Mouse (Mus musculus): ENCODE results near the gene Xdh. TPM values are rescaled to one million over a fixed set of nuclear protein-coding genes. Genes with fewer than 3 reads are reported as not detected.

Gene Xdh
- polyA plus RNA-seq (2012; rRNA removed) = 15.6 and 18.5 TPM in 2 replicates

GRCm38 (mm10) chr17:73950062-73950735 is at the start of gene Xdh:
TSS of gene Xdh (minus strand) at chr17:73950196.
- 64% methylated on average over 13 of the region's 13 CpGs for WGBS
- H3K27ac ChIP-seq (ENCODE audit: insufficient read depth, low read length) = peak within 1 kb of the TSS; percentile 64

DNA sequence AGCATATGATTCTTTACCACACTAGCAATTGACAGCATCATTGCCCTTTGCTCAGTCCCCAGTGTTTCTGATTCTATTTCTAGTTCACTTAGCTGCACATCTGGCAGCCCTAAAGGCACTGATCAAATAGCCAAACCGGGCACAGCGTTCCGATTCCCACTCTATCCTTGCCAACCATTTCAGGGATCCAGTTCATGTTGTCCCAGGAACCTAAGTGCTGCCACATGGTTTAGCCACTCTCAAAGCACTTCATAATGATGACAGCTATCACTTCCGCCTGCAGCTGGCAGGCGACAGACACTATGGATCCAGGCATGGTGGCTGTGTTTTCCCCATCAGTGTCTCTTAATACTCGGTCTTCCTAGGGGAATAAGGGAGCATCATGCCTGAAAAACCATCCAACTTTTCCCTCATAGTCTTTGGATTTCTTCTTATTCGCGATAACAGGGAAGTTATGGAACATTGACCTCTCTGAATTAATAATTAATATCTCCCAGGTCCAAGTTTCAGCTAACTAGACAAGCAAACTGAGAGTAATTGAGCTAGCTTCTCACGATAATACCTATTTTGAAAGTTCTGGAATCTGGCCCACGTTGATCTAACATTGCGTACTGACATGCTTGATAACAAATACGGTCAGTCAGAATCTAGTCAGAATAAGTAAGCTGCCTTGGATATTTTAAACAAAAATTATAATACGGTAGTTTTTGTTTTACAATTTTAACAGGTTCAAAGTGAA is 46.1 kb upstream of the Xdh start:
- TF ChIP-seq CTCF (IDR thresholded peaks at IDR 0.05; ENCODE audit: extremely low read depth, insufficient read depth, insufficient read length, insufficient replicate concordance) (no peak), POLR2A (IDR thresholded peaks at IDR 0.05; ENCODE audit: low read depth, low read length) (no peak)
- H3K4me1 ChIP-seq (ENCODE audit: control insufficient read depth, insufficient read depth, insufficient read length) = no peaks in the 10 kb centered on the region
- 92% methylated on average over 13 of the region's 13 CpGs for WGBS
- H3K4me3 ChIP-seq (ENCODE audit: extremely low read depth, insufficient read depth, insufficient read length) = no peak overlapping the region
- H3K27ac ChIP-seq (ENCODE audit: insufficient read depth, low read length) = no peak overlapping the region
- no peaks in the 10 kb centered on the region for H3K36me3 ChIP-seq (ENCODE audit: control insufficient read depth, insufficient read depth, low read length)
- no peak for DNase-seq (ENCODE audit: low read depth in 1 of 2, low spot score in 2 of 2)
- H3K27me3 ChIP-seq (ENCODE audit: control insufficient read depth, insufficient read depth, low read length) = no peaks in the 10 kb centered on the region

More at GRCm38 (mm10) chr17:73950062-73950735, at the start of gene Xdh:
- no peak for TF ChIP-seq CTCF (IDR thresholded peaks at IDR 0.05; ENCODE audit: extremely low read depth, insufficient read depth, insufficient read length, insufficient replicate concordance)
- no peak for TF ChIP-seq POLR2A (IDR thresholded peaks at IDR 0.05; ENCODE audit: low read depth, low read length)
- no peak for DNase-seq (ENCODE audit: low read depth in 1 of 2, low spot score in 2 of 2)
- no peaks in the 10 kb centered on the region for H3K27me3 ChIP-seq (ENCODE audit: control insufficient read depth, insufficient read depth, low read length)
- no peaks in the 10 kb centered on the region for H3K36me3 ChIP-seq (ENCODE audit: control insufficient read depth, insufficient read depth, low read length)
- H3K4me1 ChIP-seq (ENCODE audit: control insufficient read depth, insufficient read depth, insufficient read length) = peaks cover 34% of the 10 kb centered on the region; the same call in 1 of the 2 replicates
- peak within 1 kb of the TSS; percentile 46 for H3K4me3 ChIP-seq (ENCODE audit: extremely low read depth, insufficient read depth, insufficient read length)

- TF ChIP-seq CTCF (IDR thresholded peaks at IDR 0.05; ENCODE audit: extremely low read depth, insufficient read depth, insufficient read length, insufficient replicate concordance) (no peak), POLR2A (IDR thresholded peaks at IDR 0.05; ENCODE audit: low read depth, low read length) (no peak)
- no peak for DNase-seq (ENCODE audit: low read depth in 1 of 2, low spot score in 2 of 2)
- WGBS = 91% methylated on average over 4 of the region's 4 CpGs
- H3K4me3 ChIP-seq (ENCODE audit: extremely low read depth, insufficient read depth, insufficient read length) = no peak overlapping the region
- no peaks in the 10 kb centered on the region for H3K36me3 ChIP-seq (ENCODE audit: control insufficient read depth, insufficient read depth, low read length)
- H3K27ac ChIP-seq (ENCODE audit: insufficient read depth, low read length) = no peak overlapping the region
- no peaks in the 10 kb centered on the region for H3K4me1 ChIP-seq (ENCODE audit: control insufficient read depth, insufficient read depth, insufficient read length)
- no peaks in the 10 kb centered on the region for H3K27me3 ChIP-seq (ENCODE audit: control insufficient read depth, insufficient read depth, low read length)
Measured at GRCm38 (mm10) chr17:73991264-73991663, 41.3 kb upstream of the Xdh start.

GRCm38 (mm10) chr17:73986571-73986970 is 36.6 kb upstream of the Xdh start:
- no peaks in the 10 kb centered on the region for H3K4me1 ChIP-seq (ENCODE audit: control insufficient read depth, insufficient read depth, insufficient read length)
- TF ChIP-seq POLR2A (IDR thresholded peaks at IDR 0.05; ENCODE audit: low read depth, low read length) (no peak), CTCF (IDR thresholded peaks at IDR 0.05; ENCODE audit: extremely low read depth, insufficient read depth, insufficient read length, insufficient replicate concordance) (no peak)
- no peaks in the 10 kb centered on the region for H3K36me3 ChIP-seq (ENCODE audit: control insufficient read depth, insufficient read depth, low read length)
- no peak for DNase-seq (ENCODE audit: low read depth in 1 of 2, low spot score in 2 of 2)
- H3K27ac ChIP-seq (ENCODE audit: insufficient read depth, low read length) = no peak overlapping the region
- no peaks in the 10 kb centered on the region for H3K27me3 ChIP-seq (ENCODE audit: control insufficient read depth, insufficient read depth, low read length)
- WGBS = 70% methylated on average over 2 of the region's 2 CpGs
- no peak overlapping the region for H3K4me3 ChIP-seq (ENCODE audit: extremely low read depth, insufficient read depth, insufficient read length)

DNA sequence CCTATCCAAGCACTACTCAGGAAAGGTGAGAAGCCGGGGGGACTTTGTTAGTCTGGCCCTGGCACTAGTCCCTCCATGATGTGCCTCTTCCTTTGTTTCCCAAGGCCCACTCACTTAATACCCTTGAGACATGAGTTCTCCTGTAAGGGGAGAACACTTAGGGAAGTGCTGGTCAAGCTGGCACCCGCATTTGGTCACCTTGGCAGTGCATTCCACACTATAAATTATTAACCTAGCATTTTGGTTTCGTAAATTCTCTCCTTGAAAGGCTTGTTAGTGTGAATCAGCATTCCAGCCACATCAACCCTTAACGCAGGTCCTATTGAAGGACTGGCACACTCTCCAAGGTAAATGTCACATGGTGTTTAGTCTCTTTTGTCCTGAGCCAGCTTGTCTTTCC is 35.9 kb upstream of the Xdh start:
- Histone ChIP-seq H3K4me3 (ENCODE audit: extremely low read depth, insufficient read depth, insufficient read length) (no peak overlapping the region), H3K36me3 (ENCODE audit: control insufficient read depth, insufficient read depth, low read length) (no peaks in the 10 kb centered on the region), H3K27ac (ENCODE audit: insufficient read depth, low read length) (no peak overlapping the region), H3K4me1 (ENCODE audit: control insufficient read depth, insufficient read depth, insufficient read length) (no peaks in the 10 kb centered on the region), H3K27me3 (ENCODE audit: control insufficient read depth, insufficient read depth, low read length) (no peaks in the 10 kb centered on the region)
- no peak for DNase-seq (ENCODE audit: low read depth in 1 of 2, low spot score in 2 of 2)
- no peak for TF ChIP-seq CTCF (IDR thresholded peaks at IDR 0.05; ENCODE audit: extremely low read depth, insufficient read depth, insufficient read length, insufficient replicate concordance)
- no peak for TF ChIP-seq POLR2A (IDR thresholded peaks at IDR 0.05; ENCODE audit: low read depth, low read length)
- 87% methylated on average over 4 of the region's 4 CpGs for WGBS

DNA sequence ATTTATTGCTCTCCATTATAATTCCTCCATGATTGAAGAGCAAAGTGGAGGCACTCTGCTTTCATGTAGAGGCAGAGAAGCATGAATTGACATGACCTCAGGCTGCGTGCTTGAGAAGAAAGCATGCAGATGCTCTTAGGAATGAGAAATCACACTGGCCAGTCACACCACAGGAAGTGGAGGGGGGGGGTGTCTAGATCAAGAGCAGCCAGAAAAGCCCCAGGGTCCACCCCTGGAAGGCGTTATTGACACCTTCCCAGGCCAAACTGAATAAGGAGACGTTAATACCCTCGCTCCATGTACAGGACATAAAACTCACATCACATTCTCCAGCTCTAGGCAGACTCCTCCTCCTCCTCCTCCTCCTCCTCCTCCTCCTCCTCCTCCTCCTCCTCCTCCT is 34.5 kb upstream of the Xdh start:
- Histone ChIP-seq H3K4me3 (ENCODE audit: extremely low read depth, insufficient read depth, insufficient read length) (no peak overlapping the region), H3K27me3 (ENCODE audit: control insufficient read depth, insufficient read depth, low read length) (no peaks in the 10 kb centered on the region), H3K36me3 (ENCODE audit: control insufficient read depth, insufficient read depth, low read length) (no peaks in the 10 kb centered on the region), H3K4me1 (ENCODE audit: control insufficient read depth, insufficient read depth, insufficient read length) (no peaks in the 10 kb centered on the region), H3K27ac (ENCODE audit: insufficient read depth, low read length) (no peak overlapping the region)
- DNase-seq (ENCODE audit: low read depth in 1 of 2, low spot score in 2 of 2) = no peak
- TF ChIP-seq CTCF (IDR thresholded peaks at IDR 0.05; ENCODE audit: extremely low read depth, insufficient read depth, insufficient read length, insufficient replicate concordance) = no peak
- no peak for TF ChIP-seq POLR2A (IDR thresholded peaks at IDR 0.05; ENCODE audit: low read depth, low read length)
- WGBS = 54% methylated on average over 4 of the region's 4 CpGs

GRCm38 (mm10) chr17:73982871-73983270 is 32.9 kb upstream of the Xdh start:
- TF ChIP-seq POLR2A (IDR thresholded peaks at IDR 0.05; ENCODE audit: low read depth, low read length) = no peak
- no peak for DNase-seq (ENCODE audit: low read depth in 1 of 2, low spot score in 2 of 2)
- H3K36me3 ChIP-seq (ENCODE audit: control insufficient read depth, insufficient read depth, low read length) = no peaks in the 10 kb centered on the region

More at GRCm38 (mm10) chr17:73982871-73983270, 32.9 kb upstream of the Xdh start:
- Histone ChIP-seq H3K27me3 (ENCODE audit: control insufficient read depth, insufficient read depth, low read length) (no peaks in the 10 kb centered on the region), H3K4me3 (ENCODE audit: extremely low read depth, insufficient read depth, insufficient read length) (no peak overlapping the region), H3K27ac (ENCODE audit: insufficient read depth, low read length) (no peak overlapping the region), H3K4me1 (ENCODE audit: control insufficient read depth, insufficient read depth, insufficient read length) (no peaks in the 10 kb centered on the region)
- 86% methylated on average over 1 of the region's 1 CpGs for WGBS
